Mouse (Mus musculus): ENCODE results near the gene Lyzl4. TPM values are rescaled to one million over a fixed set of nuclear protein-coding genes. Genes with fewer than 3 reads are reported as not detected.

The Lyzl4 gene
- polyA plus RNA-seq, 1 experiment from 2014 or later = 0.53 TPM

- H3K27ac ChIP-seq (ENCODE audit: low read depth, low read length) = no peak overlapping the region
- no peaks in the 10 kb centered on the region for H3K27me3 ChIP-seq (ENCODE audit: control insufficient read depth, insufficient read depth, low read length)
- H3K36me3 ChIP-seq (ENCODE audit: control insufficient read depth, insufficient read depth, low read length) = no peaks in the 10 kb centered on the region
- ATAC-seq (ENCODE audit: low FRiP score, low TSS enrichment) = no peak
- no peak overlapping the region for H3K9ac ChIP-seq (ENCODE audit: low read depth, low read length)
- 30% methylated on average over 7 of the region's 7 CpGs for WGBS
- H3K9me3 ChIP-seq (ENCODE audit: control insufficient read depth, low read length) = no peaks in the 10 kb centered on the region
- H3K4me1 ChIP-seq (ENCODE audit: control insufficient read depth, insufficient read depth, low read length) = no peaks in the 10 kb centered on the region
- no peak overlapping the region for H3K4me3 ChIP-seq (ENCODE audit: low read length)
- no peak overlapping the region for H3K4me2 ChIP-seq (replicated peaks; ENCODE audit: low read depth, low read length)
These were observed 22.5 kb downstream of the Lyzl4 start for GRCm38 (mm10) chr9:121619441-121619840.

DNA sequence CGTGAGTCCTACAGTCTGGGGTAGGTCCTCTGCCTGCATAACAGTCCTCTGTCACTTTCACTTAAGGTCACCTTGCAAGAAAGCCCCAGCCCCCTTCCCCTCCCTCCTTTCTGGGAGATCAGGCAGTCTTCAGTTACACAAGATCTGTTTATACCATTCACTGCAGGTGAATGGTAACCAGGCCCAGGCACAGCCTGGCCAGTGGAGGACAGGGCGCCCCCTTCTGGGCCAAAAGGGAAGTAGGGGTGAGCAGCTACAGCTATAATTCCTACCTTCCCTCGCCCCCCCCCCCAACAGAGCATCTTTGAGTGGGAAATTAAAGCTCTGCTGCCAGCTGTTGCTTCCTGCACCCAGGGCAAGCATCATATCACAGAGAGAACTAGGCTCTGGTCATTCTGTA is 25.4 kb downstream of the Lyzl4 start:
- H3K4me1 ChIP-seq (ENCODE audit: control insufficient read depth, insufficient read depth, low read length) = no peaks in the 10 kb centered on the region
- no peaks in the 10 kb centered on the region for H3K27me3 ChIP-seq (ENCODE audit: control insufficient read depth, insufficient read depth, low read length)
- no peak for ATAC-seq (ENCODE audit: low FRiP score, low TSS enrichment)
- no peak overlapping the region for H3K4me2 ChIP-seq (replicated peaks; ENCODE audit: low read depth, low read length)
- no peak overlapping the region for H3K4me3 ChIP-seq (ENCODE audit: low read length)
- 64% methylated on average over 3 of the region's 3 CpGs for WGBS
- H3K9me3 ChIP-seq (ENCODE audit: control insufficient read depth, low read length) = no peaks in the 10 kb centered on the region
- H3K9ac ChIP-seq (ENCODE audit: low read depth, low read length) = no peak overlapping the region
- no peaks in the 10 kb centered on the region for H3K36me3 ChIP-seq (ENCODE audit: control insufficient read depth, insufficient read depth, low read length)
- H3K27ac ChIP-seq (ENCODE audit: low read depth, low read length) = no peak overlapping the region

DNA sequence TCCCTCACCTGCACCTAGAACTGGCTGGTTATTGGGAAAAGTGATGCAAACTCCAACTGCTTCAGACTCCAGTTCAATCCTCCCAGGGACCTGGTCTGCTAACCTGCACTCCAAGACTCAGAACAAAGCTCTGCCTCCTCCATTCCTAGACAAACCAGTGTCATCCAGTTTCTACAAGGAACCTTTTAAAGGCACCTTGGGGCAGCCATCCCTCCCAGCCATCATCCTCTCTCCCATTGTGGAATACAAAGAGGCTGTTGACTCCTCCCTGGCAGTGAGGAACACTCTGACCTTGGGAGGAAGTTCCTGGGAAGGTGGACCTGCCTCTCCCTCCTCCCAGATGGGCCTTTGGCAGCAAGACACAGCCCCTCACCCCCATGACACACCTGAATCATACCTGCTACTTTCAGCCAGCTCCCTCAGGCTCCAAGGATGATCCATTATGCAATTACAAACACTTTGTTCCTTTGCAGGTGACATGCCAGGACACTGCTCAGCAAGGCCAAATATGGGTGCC is 27.6 kb downstream of the Lyzl4 start:
- H3K4me2 ChIP-seq (replicated peaks; ENCODE audit: low read depth, low read length) = no peak overlapping the region
- no peaks in the 10 kb centered on the region for H3K27me3 ChIP-seq (ENCODE audit: control insufficient read depth, insufficient read depth, low read length)
- no peak overlapping the region for H3K27ac ChIP-seq (ENCODE audit: low read depth, low read length)
- no peak for ATAC-seq (ENCODE audit: low FRiP score, low TSS enrichment)
- no peaks in the 10 kb centered on the region for H3K36me3 ChIP-seq (ENCODE audit: control insufficient read depth, insufficient read depth, low read length)
- H3K4me3 ChIP-seq (ENCODE audit: low read length) = no peak overlapping the region
- H3K9me3 ChIP-seq (ENCODE audit: control insufficient read depth, low read length) = no peaks in the 10 kb centered on the region
- no peaks in the 10 kb centered on the region for H3K4me1 ChIP-seq (ENCODE audit: control insufficient read depth, insufficient read depth, low read length)
- H3K9ac ChIP-seq (ENCODE audit: low read depth, low read length) = no peak overlapping the region

GRCm38 (mm10) chr9:121613192-121613591 is 28.7 kb downstream of the Lyzl4 start:
- H3K27me3 ChIP-seq (ENCODE audit: control insufficient read depth, insufficient read depth, low read length) = no peaks in the 10 kb centered on the region
- WGBS = 69% methylated on average over 5 of the region's 5 CpGs
- H3K4me2 ChIP-seq (replicated peaks; ENCODE audit: low read depth, low read length) = no peak overlapping the region
- H3K4me1 ChIP-seq (ENCODE audit: control insufficient read depth, insufficient read depth, low read length) = no peaks in the 10 kb centered on the region
- no peak overlapping the region for H3K27ac ChIP-seq (ENCODE audit: low read depth, low read length)
- no peak overlapping the region for H3K4me3 ChIP-seq (ENCODE audit: low read length)
- H3K9me3 ChIP-seq (ENCODE audit: control insufficient read depth, low read length) = no peaks in the 10 kb centered on the region
- ATAC-seq (ENCODE audit: low FRiP score, low TSS enrichment) = no peak
- no peaks in the 10 kb centered on the region for H3K36me3 ChIP-seq (ENCODE audit: control insufficient read depth, insufficient read depth, low read length)
- H3K9ac ChIP-seq (ENCODE audit: low read depth, low read length) = no peak overlapping the region

DNA sequence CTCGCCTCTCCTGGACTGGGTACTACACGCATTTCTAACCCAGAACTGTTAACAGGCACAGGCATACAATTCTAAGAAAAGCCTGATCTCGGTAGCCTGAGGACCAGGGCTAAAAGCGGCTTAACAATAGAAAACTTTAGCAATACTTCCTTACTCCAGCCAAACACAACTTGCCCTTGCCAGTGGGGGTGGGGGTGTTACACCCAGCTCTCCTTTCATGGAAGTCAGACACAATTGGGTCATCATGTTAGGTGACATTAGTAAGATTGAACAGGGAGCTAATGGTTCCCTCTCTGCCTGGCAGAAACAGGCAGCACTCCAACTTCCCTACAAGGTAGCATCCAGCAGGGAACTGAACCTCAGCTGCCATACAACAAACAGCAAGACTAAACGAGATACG is 32.5 kb downstream of the Lyzl4 start:
- Histone ChIP-seq H3K9me3 (ENCODE audit: control insufficient read depth, low read length) (no peaks in the 10 kb centered on the region), H3K4me2 (replicated peaks; ENCODE audit: low read depth, low read length) (no peak overlapping the region), H3K36me3 (ENCODE audit: control insufficient read depth, insufficient read depth, low read length) (no peaks in the 10 kb centered on the region), H3K4me1 (ENCODE audit: control insufficient read depth, insufficient read depth, low read length) (no peaks in the 10 kb centered on the region), H3K27me3 (ENCODE audit: control insufficient read depth, insufficient read depth, low read length) (no peaks in the 10 kb centered on the region), H3K9ac (ENCODE audit: low read depth, low read length) (no peak overlapping the region), H3K27ac (ENCODE audit: low read depth, low read length) (no peak overlapping the region), H3K4me3 (ENCODE audit: low read length) (no peak overlapping the region)
- ATAC-seq (ENCODE audit: low FRiP score, low TSS enrichment) = no peak
- WGBS = 70% methylated on average over 6 of the region's 6 CpGs

GRCm38 (mm10) chr9:121606498-121607096 is 35.3 kb downstream of the Lyzl4 start:
- Histone ChIP-seq H3K27ac (ENCODE audit: low read depth, low read length) (no peak overlapping the region), H3K9me3 (ENCODE audit: control insufficient read depth, low read length) (no peaks in the 10 kb centered on the region), H3K27me3 (ENCODE audit: control insufficient read depth, insufficient read depth, low read length) (no peaks in the 10 kb centered on the region), H3K4me2 (replicated peaks; ENCODE audit: low read depth, low read length) (no peak overlapping the region), H3K36me3 (ENCODE audit: control insufficient read depth, insufficient read depth, low read length) (no peaks in the 10 kb centered on the region), H3K4me3 (ENCODE audit: low read length) (no peak overlapping the region), H3K4me1 (ENCODE audit: control insufficient read depth, insufficient read depth, low read length) (no peaks in the 10 kb centered on the region), H3K9ac (ENCODE audit: low read depth, low read length) (no peak overlapping the region)
- ATAC-seq (ENCODE audit: low FRiP score, low TSS enrichment) = no peak
- 33% methylated on average over 1 of the region's 1 CpGs for WGBS

GRCm38 (mm10) chr9:121605414-121606278 is 36.2 kb downstream of the Lyzl4 start:
- no peak overlapping the region for H3K27ac ChIP-seq (ENCODE audit: low read depth, low read length)
- H3K36me3 ChIP-seq (ENCODE audit: control insufficient read depth, insufficient read depth, low read length) = no peaks in the 10 kb centered on the region
- no peaks in the 10 kb centered on the region for H3K27me3 ChIP-seq (ENCODE audit: control insufficient read depth, insufficient read depth, low read length)
- no peak overlapping the region for H3K9ac ChIP-seq (ENCODE audit: low read depth, low read length)
- H3K4me3 ChIP-seq (ENCODE audit: low read length) = no peak overlapping the region
- WGBS = 58% methylated on average over 12 of the region's 12 CpGs
- no peak overlapping the region for H3K4me2 ChIP-seq (replicated peaks; ENCODE audit: low read depth, low read length)
- peak; percentile 75 for ATAC-seq (ENCODE audit: low FRiP score, low TSS enrichment)
- H3K9me3 ChIP-seq (ENCODE audit: control insufficient read depth, low read length) = no peaks in the 10 kb centered on the region
- H3K4me1 ChIP-seq (ENCODE audit: control insufficient read depth, insufficient read depth, low read length) = no peaks in the 10 kb centered on the region

GRCm38 (mm10) chr9:121602381-121602780 is 39.5 kb downstream of the Lyzl4 start:
- H3K9ac ChIP-seq (ENCODE audit: low read depth, low read length) = no peak overlapping the region
- 85% methylated on average over 2 of the region's 2 CpGs for WGBS
- no peak overlapping the region for H3K27ac ChIP-seq (ENCODE audit: low read depth, low read length)
- H3K4me3 ChIP-seq (ENCODE audit: low read length) = no peak overlapping the region
- H3K36me3 ChIP-seq (ENCODE audit: control insufficient read depth, insufficient read depth, low read length) = no peaks in the 10 kb centered on the region
- H3K4me2 ChIP-seq (replicated peaks; ENCODE audit: low read depth, low read length) = no peak overlapping the region
- no peaks in the 10 kb centered on the region for H3K27me3 ChIP-seq (ENCODE audit: control insufficient read depth, insufficient read depth, low read length)
- H3K9me3 ChIP-seq (ENCODE audit: control insufficient read depth, low read length) = no peaks in the 10 kb centered on the region
- no peak for ATAC-seq (ENCODE audit: low FRiP score, low TSS enrichment)
- no peaks in the 10 kb centered on the region for H3K4me1 ChIP-seq (ENCODE audit: control insufficient read depth, insufficient read depth, low read length)

- Histone ChIP-seq H3K36me3 (ENCODE audit: control insufficient read depth, insufficient read depth, low read length) (no peaks in the 10 kb centered on the region), H3K4me3 (ENCODE audit: low read length) (no peak overlapping the region), H3K4me1 (ENCODE audit: control insufficient read depth, insufficient read depth, low read length) (no peaks in the 10 kb centered on the region), H3K27ac (ENCODE audit: low read depth, low read length) (no peak overlapping the region), H3K9ac (ENCODE audit: low read depth, low read length) (no peak overlapping the region), H3K27me3 (ENCODE audit: control insufficient read depth, insufficient read depth, low read length) (no peaks in the 10 kb centered on the region), H3K9me3 (ENCODE audit: control insufficient read depth, low read length) (no peaks in the 10 kb centered on the region), H3K4me2 (replicated peaks; ENCODE audit: low read depth, low read length) (no peak overlapping the region)
- no peak for ATAC-seq (ENCODE audit: low FRiP score, low TSS enrichment)
- 23% methylated on average over 6 of the region's 6 CpGs for WGBS
These were observed 41.0 kb downstream of the Lyzl4 start for GRCm38 (mm10) chr9:121600861-121601427.
